Mouse (Mus musculus) midbrain, embryonic 16.5 days (tissue): ENCODE results near the gene Siglec1. TPM values are rescaled to one million over a fixed set of nuclear protein-coding genes. Genes with fewer than 3 reads are reported as not detected.

ENCODE experiments used
- ATAC-seq: fragments of 200-750 bp; cut with Nextera tagmentation; 2 replicates; pipeline ENCODE4 v1.8.0; 2017; ENCODE audit warnings: moderate TSS enrichment
- H3K27ac ChIP-seq: fragments of 300-500 bp; sonication (generic); 2 replicates; pipeline ENCODE4 v1.5.1; 2014; ENCODE audit warnings: mild to moderate bottlenecking, low read length, mixed read lengths
- H3K27me3 ChIP-seq: fragments of 300-500 bp; sonication (generic); 2 replicates; pipeline ENCODE4 v1.6.1; 2014; ENCODE audit warnings: low read depth, low read length, mixed read lengths; ENCODE audit not compliant: control insufficient read depth, insufficient read depth
- H3K36me3 ChIP-seq: fragments of 300-500 bp; sonication (generic); 2 replicates; pipeline ENCODE4 v1.6.1; 2014; ENCODE audit warnings: mild to moderate bottlenecking, low read length, moderate library complexity, mixed read lengths; ENCODE audit not compliant: control insufficient read depth, insufficient read depth
- H3K4me1 ChIP-seq: fragments of 300-500 bp; sonication (generic); 2 replicates; pipeline ENCODE4 v1.6.1; 2014; ENCODE audit warnings: mild to moderate bottlenecking, low read length, mixed read lengths; ENCODE audit not compliant: control insufficient read depth, insufficient read depth
- H3K4me2 ChIP-seq: fragments of 300-500 bp; sonication (generic); 2 replicates; pipeline ENCODE4 v1.6.1; 2014; ENCODE audit warnings: mild to moderate bottlenecking, low read length, mixed read lengths
- H3K4me3 ChIP-seq: fragments of 300-500 bp; sonication (generic); 2 replicates; pipeline ENCODE4 v1.5.1; 2014; ENCODE audit warnings: low read depth, mild to moderate bottlenecking, low read length, moderate library complexity, mixed read lengths
- H3K9ac ChIP-seq: fragments of 300-500 bp; sonication (generic); 2 replicates; pipeline ENCODE4 v1.6.1; 2014; ENCODE audit warnings: low read depth, low read length, mixed read lengths
- H3K9me3 ChIP-seq: fragments of 300-500 bp; sonication (generic); replicated peaks from 2 replicates; pipeline ENCODE4 v1.6.1; 2014; ENCODE audit warnings: mild to moderate bottlenecking, low read length, mixed read lengths; ENCODE audit not compliant: control insufficient read depth, poor library complexity, severe bottlenecking
- WGBS: fragments of 180-500 bp; shearing (Covaris S2); extraction: QIAGEN DNeasy Blood & Tissue Kit; methylation state at CpG from one replicate; pipeline ENCODE4 v1.1.7; 2014; 5-methylcytosine and 5-hydroxymethylcytosine counted together
- polyA plus RNA-seq: library from polyadenylated mRNA; unstranded; fragments of >200 nt; fragmentation: Nextera tagmentation; extraction: Ambion mirVana; gene quantifications from 2 replicates; pipeline ENCODE4 v1.2.1, GENCODE M21; 2015

Gene Siglec1
- polyA plus RNA-seq, 1 experiment from 2014 or later: 0.18 TPM

GRCm38 (mm10) chr2:131088581-131088980 is 2.0 kb upstream of the Siglec1 start:
- Histone ChIP-seq H3K4me2 (no peak overlapping the region), H3K4me3 (no peak overlapping the region), H3K27ac (no peak overlapping the region), H3K9me3 (no peaks in the 10 kb centered on the region), H3K9ac (no peak overlapping the region), H3K4me1 (no peaks in the 10 kb centered on the region), H3K36me3 (no peaks in the 10 kb centered on the region), H3K27me3 (no peaks in the 10 kb centered on the region)
- no peak for ATAC-seq
- WGBS: 78% methylated on average over 4 of the region's 4 CpGs

DNA sequence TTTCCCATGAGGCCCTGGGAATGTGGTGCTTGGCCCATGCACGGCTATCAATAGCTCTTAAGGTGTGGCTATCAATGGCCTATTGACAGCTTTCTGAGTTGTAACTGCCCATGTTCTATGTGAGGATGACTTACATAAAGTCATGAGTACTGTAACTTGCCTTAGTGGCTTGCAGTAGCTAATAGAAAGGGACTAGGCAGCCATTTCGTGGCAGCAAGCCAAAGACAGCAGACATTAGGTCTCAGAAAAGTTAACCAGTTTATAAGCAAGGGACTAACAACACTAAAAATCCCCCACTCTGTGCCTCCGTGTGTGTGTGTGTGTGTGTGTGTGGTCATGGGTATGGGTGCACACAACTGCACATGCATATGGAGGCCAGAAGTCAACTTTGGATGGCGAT is 2.4 kb downstream of the Siglec1 start:
- Histone ChIP-seq H3K36me3 (no peaks in the 10 kb centered on the region), H3K4me3 (no peak overlapping the region), H3K9ac (no peak overlapping the region), H3K27ac (no peak overlapping the region), H3K27me3 (no peaks in the 10 kb centered on the region), H3K9me3 (no peaks in the 10 kb centered on the region), H3K4me2 (no peak overlapping the region), H3K4me1 (no peaks in the 10 kb centered on the region)
- ATAC-seq: no peak
- WGBS: 88% methylated on average over 4 of the region's 4 CpGs

- Histone ChIP-seq H3K4me1 (no peaks in the 10 kb centered on the region), H3K9me3 (no peaks in the 10 kb centered on the region)
Measured at GRCm38 (mm10) chr2:131080507-131080906, 6.1 kb downstream of the Siglec1 start.

DNA sequence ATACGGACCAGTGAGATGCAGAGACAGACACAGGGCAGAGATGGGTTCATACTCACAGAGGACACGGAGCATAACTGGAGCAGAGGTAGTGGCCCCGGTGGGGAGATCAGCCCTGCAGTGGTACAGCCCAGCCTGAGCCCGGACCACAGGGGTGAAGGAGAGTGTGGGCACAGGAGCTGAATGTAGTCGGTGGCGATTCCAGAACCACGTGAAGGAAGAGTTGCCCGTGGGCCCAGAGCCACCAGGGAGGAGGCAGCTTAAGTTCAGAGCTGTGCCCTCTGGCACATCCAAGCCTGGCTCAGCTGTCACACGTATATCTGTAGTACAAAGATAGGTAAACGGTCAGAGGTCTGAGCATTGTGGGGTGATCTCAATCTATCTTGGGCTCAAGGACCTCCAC is 14.0 kb downstream of the Siglec1 start:
- ATAC-seq: no peak
- H3K27me3 ChIP-seq: no peaks in the 10 kb centered on the region
- no peak overlapping the region for H3K4me2 ChIP-seq
- H3K9me3 ChIP-seq: no peaks in the 10 kb centered on the region
- no peaks in the 10 kb centered on the region for H3K4me1 ChIP-seq
- no peaks in the 10 kb centered on the region for H3K36me3 ChIP-seq
- no peak overlapping the region for H3K4me3 ChIP-seq
- no peak overlapping the region for H3K27ac ChIP-seq
- H3K9ac ChIP-seq: no peak overlapping the region
- WGBS: 86% methylated on average over 10 of the region's 10 CpGs

More at GRCm38 (mm10) chr2:131080507-131080906, 6.1 kb downstream of the Siglec1 start:
- Histone ChIP-seq H3K4me3 (no peak overlapping the region), H3K9ac (no peak overlapping the region), H3K4me2 (no peak overlapping the region), H3K27ac (no peak overlapping the region), H3K27me3 (no peaks in the 10 kb centered on the region), H3K36me3 (no peaks in the 10 kb centered on the region)
- ATAC-seq: no peak
- 87% methylated on average over 5 of the region's 5 CpGs for WGBS

- H3K4me3 ChIP-seq: no peak overlapping the region
- WGBS: 83% methylated on average over 6 of the region's 6 CpGs
- peaks cover 4% of the 10 kb centered on the region; the same call in 1 of the 2 replicates for H3K4me1 ChIP-seq
- no peak overlapping the region for H3K9ac ChIP-seq
- H3K27me3 ChIP-seq: peaks cover 11% of the 10 kb centered on the region; the same call in 1 of the 2 replicates
- ATAC-seq: no peak
- no peaks in the 10 kb centered on the region for H3K9me3 ChIP-seq
- no peak overlapping the region for H3K4me2 ChIP-seq
- no peaks in the 10 kb centered on the region for H3K36me3 ChIP-seq
- H3K27ac ChIP-seq: no peak overlapping the region
Measured at GRCm38 (mm10) chr2:131067481-131067880, 19.1 kb downstream of the Siglec1 start.

DNA sequence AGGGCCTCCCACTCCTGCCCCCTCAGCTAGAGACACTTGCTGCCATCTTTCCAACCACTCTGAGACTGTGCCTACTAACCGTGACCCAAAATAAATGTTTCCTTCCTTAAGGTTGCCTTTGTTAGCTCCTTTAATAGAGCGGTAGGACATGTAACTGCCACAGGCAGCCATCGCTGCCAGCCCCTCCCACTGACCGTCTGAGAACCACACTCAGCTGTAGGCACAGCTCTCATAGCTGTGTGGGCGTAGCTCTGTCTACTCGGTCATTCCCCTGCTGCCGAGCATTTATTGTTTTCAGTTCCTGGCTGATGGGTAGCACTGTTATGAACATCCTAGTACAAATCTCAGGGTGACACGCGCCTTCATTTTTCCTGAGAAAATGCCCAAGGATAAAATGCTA is 20.2 kb downstream of the Siglec1 start:
- ATAC-seq: no peak
- H3K4me3 ChIP-seq: no peak overlapping the region
- H3K27me3 ChIP-seq: peaks cover 11% of the 10 kb centered on the region; the same call in 1 of the 2 replicates
- H3K9ac ChIP-seq: no peak overlapping the region
- H3K36me3 ChIP-seq: no peaks in the 10 kb centered on the region
- peaks cover 4% of the 10 kb centered on the region; the same call in 1 of the 2 replicates for H3K4me1 ChIP-seq
- H3K27ac ChIP-seq: no peak overlapping the region
- no peak overlapping the region for H3K4me2 ChIP-seq
- no peaks in the 10 kb centered on the region for H3K9me3 ChIP-seq
- WGBS: 77% methylated on average over 9 of the region's 9 CpGs

- ATAC-seq: no peak
- WGBS: 5% methylated on average over 24 of the region's 27 CpGs
- H3K9ac ChIP-seq: no peak within 1 kb of the TSS; the same call in 1 of the 2 replicates
Measured at GRCm38 (mm10) chr2:131063404-131063864, 23.1 kb downstream of the Siglec1 start, which contains the start of gene Adam33. Gene Adam33 (minus strand): TSS chr2:131063814.

DNA sequence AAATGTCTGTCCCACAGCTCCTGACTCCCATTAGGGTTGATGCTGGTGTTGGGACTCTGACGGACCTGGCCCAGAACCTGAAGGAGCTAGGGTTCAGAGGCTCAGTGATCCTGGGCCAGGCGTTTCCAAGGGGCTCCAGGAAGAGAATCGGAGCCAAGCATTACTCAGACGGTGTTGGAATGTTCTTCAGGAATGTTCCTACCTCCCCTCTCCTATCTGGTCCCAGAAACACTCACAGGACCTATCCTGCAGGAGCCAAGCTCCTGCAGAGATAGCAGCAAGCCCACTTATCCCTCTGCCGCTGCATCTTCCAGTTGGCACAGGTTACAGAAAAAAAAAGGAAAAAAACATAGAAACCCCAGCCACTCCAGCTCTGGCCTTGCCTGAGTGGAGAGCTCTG is 25.0 kb downstream of the Siglec1 start:
- H3K9ac ChIP-seq: no peak overlapping the region
- H3K36me3 ChIP-seq: no peaks in the 10 kb centered on the region
- H3K4me1 ChIP-seq: peaks cover 4% of the 10 kb centered on the region; the same call in 1 of the 2 replicates
- no peak overlapping the region for H3K27ac ChIP-seq
- 80% methylated on average over 5 of the region's 5 CpGs for WGBS
- H3K9me3 ChIP-seq: no peaks in the 10 kb centered on the region
- ATAC-seq: no peak
- H3K27me3 ChIP-seq: peaks cover 13% of the 10 kb centered on the region; the same call in 1 of the 2 replicates
- H3K4me3 ChIP-seq: no peak overlapping the region
- no peak overlapping the region for H3K4me2 ChIP-seq

More at GRCm38 (mm10) chr2:131063404-131063864, 23.1 kb downstream of the Siglec1 start, which contains the start of gene Adam33:
- peak within 1 kb of the TSS; percentile 29 for H3K4me3 ChIP-seq
- no peak within 1 kb of the TSS for H3K27ac ChIP-seq
- H3K27me3 ChIP-seq: peaks cover 11% of the 10 kb centered on the region; the same call in 1 of the 2 replicates
- peak within 1 kb of the TSS; percentile 64 for H3K4me2 ChIP-seq
- no peaks in the 10 kb centered on the region for H3K9me3 ChIP-seq
- H3K36me3 ChIP-seq: no peaks in the 10 kb centered on the region
- peaks cover 4% of the 10 kb centered on the region; the same call in 1 of the 2 replicates for H3K4me1 ChIP-seq

GRCm38 (mm10) chr2:131060784-131061183 is 25.8 kb downstream of the Siglec1 start:
- Histone ChIP-seq H3K27ac (no peak overlapping the region), H3K27me3 (peaks cover 20% of the 10 kb centered on the region), H3K4me2 (no peak overlapping the region), H3K9me3 (no peaks in the 10 kb centered on the region), H3K4me3 (no peak overlapping the region), H3K4me1 (peaks cover 4% of the 10 kb centered on the region; the same call in 1 of the 2 replicates), H3K36me3 (no peaks in the 10 kb centered on the region), H3K9ac (no peak overlapping the region)
- ATAC-seq: no peak
- 59% methylated on average over 6 of the region's 6 CpGs for WGBS
